Mouse (Mus musculus): Measurements from ENCODE around the gene Tenm1.

Tenm1 gene

DNA sequence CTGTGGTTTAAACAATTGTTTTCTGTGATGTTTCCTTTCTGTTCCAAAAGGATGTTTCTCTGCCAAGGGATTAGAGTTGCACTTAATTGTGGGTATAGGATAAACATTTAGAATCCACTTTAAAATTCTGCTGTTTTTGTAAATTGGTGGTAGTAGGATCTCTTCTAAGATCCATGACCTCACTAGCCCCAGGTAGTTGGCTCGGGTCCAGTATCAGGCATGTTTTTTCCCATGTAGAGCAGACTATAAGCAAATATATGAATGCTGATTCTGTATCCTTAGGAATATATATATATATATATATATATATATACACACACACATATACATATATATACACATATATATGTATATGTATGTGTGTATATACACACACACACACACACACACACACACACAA lies 567.2 kb downstream of the Tenm1 start:
- in situ Hi-C loops (cut with MboI) = no loop called here

DNA sequence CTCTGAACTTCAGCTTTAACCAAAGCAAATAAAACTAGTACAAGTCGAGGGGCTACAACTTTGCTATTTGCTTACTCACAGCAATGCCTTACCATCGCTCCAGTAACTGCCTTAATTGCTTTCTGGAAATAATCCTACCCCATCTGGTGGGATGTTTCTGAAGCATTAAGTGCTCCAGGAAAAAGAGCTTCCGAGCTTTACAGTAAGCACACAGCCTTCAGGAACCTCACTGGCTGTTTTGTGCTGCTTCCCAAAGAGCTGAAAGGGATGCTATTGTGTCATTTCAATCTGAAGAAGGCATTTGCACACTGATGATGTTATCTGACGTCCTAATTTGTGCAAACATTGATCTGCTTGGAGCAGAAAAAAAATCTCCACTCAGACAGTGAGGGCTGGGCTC lies 647.4 kb downstream of the Tenm1 start:
- in situ Hi-C loops (cut with MboI) = no loop called here

DNA sequence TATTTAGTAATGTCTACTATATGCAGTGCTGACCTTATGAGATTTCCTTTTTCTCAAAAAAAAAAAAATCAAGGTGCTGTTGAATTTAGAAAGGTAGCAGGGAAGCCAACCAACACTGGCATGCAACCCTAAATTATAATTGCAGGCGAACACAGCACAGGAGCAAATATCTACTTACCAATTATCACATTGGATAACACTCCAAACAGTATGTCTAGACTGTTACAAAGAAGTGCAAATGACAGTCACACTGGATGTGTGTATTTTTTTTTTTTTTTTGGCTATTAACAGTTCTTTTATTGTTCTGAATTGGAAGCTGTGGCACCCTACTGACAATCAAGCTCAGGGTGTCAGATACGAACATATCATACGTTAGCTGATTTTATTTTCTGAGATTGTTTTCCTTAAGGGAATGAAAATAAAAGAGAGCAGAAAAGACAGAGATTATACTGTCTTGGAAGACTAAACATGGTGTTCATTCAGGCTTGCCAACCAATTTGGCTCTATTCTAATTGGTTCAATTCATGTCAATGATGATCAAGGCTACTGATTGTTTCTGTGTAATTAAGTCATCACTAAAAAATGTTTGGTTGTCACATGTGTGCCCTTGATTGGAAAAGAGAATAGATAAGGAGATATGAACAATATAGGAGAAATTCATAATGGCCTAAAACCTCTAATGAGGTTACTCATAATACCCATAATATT lies 710.7 kb downstream of the Tenm1 start:
- in situ Hi-C loops (cut with MboI) = no loop called here

DNA sequence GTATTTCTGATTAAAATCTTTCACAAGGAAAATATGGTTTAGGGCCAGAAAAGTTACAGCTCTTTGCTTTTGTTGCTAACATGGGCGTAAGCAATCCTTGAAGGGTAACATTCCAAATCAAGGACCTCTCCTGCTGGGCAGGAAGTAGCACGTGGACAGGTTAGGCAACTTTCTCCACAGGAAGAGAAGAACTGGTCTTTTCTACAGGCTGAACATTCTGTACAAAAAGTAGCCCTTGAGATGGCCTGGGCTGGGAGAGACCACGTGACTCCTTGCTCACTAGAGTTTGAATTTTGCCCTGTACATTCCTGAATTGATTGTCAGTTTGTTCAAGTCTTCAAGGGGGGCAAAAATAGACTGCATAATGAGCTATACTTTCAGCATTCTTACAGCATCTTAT lies 728.6 kb downstream of the Tenm1 start:
- in situ Hi-C loops (cut with MboI) = no loop called here

DNA sequence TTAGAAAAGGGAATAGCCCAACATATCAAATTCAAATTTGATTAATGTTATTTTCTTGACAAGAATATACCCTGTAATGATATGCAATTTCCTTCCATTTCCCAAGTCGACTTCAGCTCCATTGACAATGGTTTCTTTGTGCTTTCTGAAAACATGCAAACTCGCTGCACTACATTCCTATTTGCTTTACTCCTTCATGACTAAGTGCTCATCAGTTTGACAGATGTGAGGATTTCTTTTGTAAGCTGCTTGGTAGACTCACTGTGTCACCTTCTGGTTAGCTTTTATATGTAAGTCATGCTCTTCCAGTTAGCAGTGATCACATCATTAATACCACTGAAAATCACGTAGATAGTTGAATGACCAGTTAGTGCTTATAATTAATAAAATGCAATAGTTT lies 781.8 kb downstream of the Tenm1 start:
- in situ Hi-C loops (cut with MboI) = no loop called here

DNA sequence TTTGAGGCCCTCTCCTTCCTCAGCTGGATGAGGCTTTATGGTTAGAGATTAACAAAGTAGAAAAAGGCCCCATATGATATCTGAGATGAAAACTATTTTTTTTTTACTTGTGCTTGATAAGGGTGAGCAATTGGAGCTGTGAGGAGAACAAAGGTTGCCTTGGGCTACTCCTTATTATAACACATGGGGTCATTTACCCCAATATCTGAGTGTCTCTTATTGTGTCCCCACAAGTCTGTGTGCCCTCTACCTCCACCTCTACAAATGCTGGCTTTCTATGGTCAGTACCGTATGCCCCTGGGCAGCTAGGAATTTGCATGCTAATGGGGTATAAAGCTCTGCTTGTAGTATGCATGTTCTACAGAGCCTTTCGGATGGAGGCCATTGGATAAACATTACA lies 848.4 kb downstream of the Tenm1 start:
- in situ Hi-C loops (cut with MboI) = no loop called here

DNA sequence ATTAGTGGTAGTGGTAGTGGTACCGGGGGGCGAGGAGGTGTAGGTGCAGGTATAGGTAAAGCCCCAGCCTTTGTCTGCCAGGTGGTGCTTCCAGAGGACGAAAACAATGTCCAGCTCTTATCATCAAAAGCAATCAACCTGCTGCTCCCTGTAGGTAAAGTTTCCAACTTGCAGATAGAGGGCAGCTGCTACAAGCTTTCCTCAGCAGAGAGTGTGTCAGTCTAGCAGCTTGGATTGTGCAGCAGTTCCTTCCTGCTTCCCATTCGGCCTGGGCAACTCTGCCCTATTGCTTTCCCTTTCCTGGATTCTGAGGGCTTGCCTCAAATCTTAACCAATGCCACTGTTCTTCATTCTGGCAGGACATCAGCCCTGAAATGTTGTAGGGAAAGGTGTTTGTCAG lies 870.2 kb downstream of the Tenm1 start:
- in situ Hi-C loops (cut with MboI) = no loop called here

DNA sequence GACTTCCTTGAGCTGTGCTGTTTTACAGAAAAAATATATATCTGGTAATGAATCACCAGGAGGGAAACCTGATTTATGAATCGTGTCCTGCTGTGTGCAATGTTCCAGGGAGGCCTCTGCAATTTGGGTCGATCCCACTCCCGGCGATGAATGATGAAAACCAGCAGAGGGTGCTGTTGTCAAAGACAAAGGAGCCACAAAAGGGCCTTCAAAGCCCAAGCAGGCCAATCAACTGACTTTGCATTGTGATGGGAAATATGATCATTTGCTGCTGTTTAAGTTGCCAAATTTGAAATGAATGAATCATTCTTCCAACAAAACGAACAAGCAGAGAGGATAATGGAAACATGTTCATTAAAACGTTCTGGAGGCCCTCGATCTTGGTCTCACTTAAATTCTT lies 871.6 kb downstream of the Tenm1 start:
- in situ Hi-C loops (cut with MboI) = no loop called here

DNA sequence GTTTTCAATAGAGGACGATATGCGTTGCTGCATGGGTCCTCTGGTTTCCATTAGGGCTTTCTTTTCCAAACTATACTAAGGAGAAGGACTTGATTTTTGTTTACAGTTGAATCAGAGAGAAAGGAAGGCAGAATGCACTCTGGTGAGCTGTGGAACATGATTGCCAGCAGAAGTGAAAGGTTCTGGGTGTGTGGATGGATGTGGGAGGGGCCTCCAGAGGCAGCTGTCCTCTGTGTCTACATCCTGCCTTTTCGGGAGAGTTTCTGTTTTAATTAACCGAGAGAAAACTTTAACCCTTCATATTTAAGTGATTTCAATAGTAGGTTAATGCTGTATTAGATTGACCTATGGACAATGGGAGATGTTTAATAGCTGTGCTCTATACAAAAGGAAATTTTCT lies 880.4 kb downstream of the Tenm1 start:
- in situ Hi-C loops (cut with MboI) = no loop called here

DNA sequence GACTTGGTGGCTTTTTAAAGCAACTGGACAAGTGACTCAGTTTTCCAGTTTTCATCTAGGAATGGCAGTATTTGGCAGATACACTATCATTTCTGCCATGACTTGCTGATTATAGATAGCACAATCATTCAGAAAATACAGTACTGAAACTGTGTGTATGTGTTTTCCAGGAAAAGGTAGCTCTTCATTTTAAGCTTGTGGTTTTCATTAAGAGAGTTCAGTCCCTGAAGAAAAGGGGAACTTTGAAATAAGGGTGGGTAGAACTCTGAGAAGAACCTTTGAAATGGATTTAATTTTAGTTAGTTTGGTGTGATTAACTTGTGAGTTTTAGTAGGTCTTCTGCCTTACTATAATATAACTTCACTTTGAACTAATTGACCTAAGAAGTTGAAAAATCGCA lies 883.9 kb downstream of the Tenm1 start:
- in situ Hi-C loops (cut with MboI) = no loop called here

DNA sequence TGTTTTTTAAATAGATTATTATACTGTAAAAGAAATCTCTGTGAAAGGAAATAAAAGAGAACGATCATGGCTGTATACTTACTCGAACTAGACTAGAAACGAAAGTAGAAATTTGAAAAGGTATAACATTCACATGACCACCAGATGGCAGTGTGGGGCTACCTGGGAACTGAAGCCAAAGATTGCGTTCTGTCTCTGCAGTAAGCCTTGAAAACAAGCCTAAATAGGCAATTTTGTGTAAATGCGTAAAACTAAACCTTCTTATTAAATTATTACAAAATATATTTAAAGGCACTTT lies 888.2 kb downstream of the Tenm1 start:
- in situ Hi-C loops (cut with MboI) = no loop called here

DNA sequence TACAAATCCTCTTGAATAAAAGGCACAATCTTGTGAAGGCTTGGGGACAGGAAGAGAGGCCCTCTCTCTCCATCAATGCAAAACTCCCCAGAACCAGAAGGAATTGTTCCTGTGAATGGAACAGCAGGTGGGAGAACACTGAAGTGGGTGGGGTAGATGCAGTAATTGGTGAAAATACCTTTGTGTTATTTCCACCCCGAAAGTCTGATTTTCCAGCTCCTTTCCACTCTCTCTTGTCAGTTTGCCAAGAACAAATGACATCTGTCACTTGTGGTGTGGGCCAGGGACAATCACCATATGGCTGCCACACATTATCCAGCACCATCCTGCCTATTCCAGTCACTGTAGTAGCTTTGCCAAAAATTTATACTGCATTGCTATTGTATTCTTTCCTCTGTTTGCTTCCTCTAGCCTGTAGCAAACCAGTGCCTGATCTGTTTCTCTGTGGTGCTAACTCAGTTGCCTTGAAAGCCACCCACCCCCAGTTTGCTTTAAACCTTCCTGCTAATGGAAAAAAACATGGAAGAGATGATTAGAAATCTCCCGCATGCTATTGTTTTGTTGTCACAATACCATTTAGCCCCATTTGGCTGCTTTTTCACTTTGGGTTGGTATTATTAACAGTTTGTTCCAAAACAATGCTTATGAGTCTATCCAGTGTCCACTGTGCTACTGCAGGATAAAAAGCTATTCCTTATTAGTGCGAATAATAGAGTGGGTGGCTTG lies 888.7 kb downstream of the Tenm1 start:
- in situ Hi-C loops (cut with MboI) = no loop called here

DNA sequence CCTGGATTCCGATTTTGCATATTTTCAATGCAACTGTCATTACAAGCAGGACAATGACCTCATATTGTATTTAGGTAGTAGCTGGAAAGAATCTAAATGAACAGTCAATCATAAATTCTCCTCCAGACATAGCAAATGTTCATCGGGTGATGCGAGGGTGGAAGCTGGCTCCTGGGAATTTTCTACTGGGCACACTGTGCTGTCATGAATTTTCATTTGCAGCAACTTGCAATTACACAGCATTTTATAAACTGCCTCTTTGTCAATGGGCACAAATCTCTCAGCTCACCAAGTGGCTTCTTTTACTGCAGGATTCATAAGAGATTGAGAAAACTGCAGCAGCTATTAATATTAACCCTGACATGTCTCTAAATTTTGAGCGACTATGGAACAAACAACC lies 898.2 kb downstream of the Tenm1 start:
- in situ Hi-C loops (cut with MboI) = no loop called here

DNA sequence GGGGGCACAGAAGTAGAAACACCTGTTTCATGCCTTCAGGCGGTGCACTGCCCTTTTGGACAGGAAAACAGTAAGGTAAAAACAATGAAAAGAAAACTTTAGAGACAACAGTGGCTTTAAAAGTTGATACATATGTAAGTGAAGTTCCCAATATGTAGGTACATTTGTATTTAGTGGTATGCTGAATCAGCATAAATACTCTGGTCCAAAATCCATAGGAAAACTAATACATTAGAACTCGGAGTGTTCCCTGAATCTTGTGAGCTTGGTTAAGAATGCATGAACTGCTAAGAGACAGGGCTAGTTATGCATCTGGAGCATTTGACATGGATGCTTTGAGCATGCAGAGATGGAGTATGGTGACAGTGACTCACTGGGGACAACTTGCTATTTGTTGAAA lies 906.1 kb downstream of the Tenm1 start:
- in situ Hi-C loops (cut with MboI) = no loop called here

DNA sequence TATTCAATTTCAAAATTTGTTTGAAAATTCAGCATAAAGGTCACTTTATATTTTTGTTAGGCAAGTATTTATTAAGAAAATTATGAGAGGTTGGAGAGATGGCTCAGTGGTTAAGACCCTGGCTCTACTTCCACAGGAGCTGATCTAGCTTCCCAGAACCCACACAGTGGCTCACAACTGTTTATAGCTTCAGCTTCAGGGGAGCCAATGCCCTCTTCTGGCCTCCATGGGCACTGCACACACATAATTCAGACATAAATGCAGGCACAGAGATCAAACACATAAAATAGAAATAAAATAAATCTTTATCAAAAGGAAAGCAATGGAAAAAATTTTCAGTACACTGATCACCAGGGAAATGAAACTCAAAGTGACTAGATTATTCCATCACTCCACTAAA lies 916.4 kb downstream of the Tenm1 start:
- in situ Hi-C loops (cut with MboI) = no loop called here

DNA sequence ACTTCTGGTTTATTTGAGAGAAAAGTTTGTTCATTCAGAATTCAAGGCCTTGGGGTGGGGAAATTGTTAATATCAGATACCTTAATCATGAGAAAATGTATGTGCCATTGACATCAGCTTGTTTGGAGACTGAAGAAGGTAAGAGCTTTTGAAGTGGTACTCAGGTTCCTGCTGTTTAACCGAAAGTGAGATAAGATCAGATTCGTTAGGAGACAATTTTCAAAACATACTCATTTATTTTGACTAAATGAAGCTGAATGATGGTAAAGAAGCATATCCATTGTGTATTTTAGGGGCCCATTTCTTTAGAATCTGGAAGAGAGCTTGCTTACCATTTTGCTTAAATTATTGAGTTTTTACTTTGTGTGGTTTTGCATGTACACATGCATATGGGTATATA lies 917.8 kb downstream of the Tenm1 start:
- in situ Hi-C loops (cut with MboI) = no loop called here

DNA sequence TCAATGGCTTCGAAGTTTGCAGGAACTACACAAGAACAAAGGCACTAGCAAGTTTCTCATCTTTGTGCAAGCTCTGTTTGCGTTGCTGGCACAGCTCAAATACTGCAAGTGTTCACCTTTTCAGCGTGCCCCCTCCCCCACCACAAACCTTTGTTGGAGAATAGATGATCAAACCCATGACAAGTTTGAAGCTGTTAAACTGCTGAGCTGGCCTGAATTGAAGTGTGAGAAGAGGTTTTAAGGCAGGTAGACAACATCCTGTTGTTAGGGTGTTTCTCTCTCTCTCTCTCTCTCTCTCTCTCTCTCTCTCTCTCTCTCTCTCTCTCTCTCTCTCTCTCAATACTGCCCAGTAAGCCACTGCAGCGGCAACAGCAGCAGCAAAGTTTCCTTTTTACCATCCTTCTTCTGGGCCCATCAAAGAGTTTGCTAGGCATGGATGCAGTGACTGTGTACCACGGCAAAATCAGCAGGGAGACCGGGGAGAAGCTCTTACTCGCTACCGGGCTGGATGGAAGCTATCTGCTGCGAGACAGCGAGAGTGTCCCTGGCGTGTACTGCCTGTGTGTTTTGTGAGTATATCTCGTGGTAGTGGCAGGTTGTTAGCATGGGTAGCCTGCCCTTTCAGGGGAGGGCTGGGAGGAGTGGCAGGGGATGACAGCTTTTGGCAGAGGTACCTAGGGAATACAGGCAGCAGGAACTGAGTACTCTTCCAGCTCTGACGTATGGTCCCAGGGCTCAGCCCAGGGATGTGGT lies 926.5 kb downstream of the Tenm1 start, which contains the start of gene Sh2d1a:
Sh2d1a (plus strand) TSS at position 163 of the 753 bp plus-strand sequence.
- in situ Hi-C loops (cut with MboI) = no loop called here

DNA sequence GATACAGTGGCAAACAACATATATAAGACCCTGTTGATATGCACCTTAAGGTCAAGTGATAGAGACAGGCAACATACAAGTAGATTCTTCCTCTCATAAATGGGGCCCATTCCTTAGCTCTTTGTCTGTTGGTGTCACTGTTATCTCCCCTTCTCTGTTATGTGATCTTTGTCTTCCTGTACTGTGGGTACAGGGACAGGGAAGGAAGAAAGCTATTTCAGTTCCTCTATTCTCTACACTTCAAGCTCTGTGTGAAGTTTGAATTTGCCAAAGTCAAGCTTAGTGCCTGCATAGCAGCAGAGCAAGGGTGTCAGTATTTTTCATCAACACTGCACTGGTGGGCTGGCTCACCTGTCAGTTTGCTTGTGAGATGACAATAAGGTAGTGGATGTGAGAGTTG lies 928.4 kb downstream of the Tenm1 start:
- in situ Hi-C loops (cut with MboI) = no loop called here

DNA sequence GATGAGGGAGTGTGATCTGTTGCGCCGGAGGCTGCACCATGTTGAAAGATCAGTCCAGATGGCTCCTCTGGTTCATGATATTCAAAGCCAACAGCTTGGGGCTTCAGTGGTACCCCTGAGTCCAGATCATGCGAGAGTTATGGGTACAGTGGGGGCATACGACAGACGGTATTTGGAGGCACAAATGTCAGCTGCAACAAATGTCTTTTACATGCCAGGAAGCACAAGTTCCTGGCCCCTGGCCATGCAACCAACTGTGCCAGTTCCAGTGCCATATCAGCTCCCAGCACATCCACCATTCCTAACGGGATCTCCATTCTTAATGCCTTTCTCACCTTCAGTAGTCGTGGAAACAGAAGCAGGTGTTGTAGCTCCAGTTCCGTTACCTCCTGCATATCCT lies 938.6 kb downstream of the Tenm1 start:
- in situ Hi-C loops (cut with MboI) = no loop called here

DNA sequence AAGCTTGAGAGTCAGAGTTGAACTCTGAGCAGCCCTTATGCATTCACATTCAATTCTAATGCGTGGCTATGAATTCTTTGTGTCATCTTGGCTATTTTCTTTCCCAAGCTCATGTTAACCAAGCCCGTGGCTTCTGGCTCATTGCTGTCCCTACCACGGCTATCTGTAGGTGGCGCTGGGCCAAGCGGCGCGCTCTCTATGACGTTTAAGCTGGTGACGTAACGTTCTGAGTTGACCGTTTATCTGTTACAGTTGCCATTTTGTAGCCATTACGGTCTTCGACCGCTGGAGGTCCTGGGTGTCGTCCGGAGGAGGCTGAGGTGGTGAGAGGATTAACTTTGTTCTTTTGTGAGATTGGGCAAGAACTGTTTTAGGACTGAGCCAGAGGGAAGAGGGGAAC lies 939.5 kb downstream of the Tenm1 start, which contains the start of gene Tex13c2:
Tex13c2 (plus strand) TSS at position 246 of the 400 bp plus-strand sequence.
- in situ Hi-C loops (cut with MboI) = no loop called here

Measured in mature B cell (primary cell).